Mouse (Mus musculus): ENCODE measurements at regions not wholly inside any gene's neighbourhood (a gene's known extent, or its start where the extent isn't known, plus 50 kb on each side); places are given as distances from the start of the nearest gene placed in this dataset.
"Not testable (repeated sequence)": the region's sequence is repeated elsewhere in the genome, so short reads cannot be mapped to it uniquely, and the experiment has no call there.

DNA sequence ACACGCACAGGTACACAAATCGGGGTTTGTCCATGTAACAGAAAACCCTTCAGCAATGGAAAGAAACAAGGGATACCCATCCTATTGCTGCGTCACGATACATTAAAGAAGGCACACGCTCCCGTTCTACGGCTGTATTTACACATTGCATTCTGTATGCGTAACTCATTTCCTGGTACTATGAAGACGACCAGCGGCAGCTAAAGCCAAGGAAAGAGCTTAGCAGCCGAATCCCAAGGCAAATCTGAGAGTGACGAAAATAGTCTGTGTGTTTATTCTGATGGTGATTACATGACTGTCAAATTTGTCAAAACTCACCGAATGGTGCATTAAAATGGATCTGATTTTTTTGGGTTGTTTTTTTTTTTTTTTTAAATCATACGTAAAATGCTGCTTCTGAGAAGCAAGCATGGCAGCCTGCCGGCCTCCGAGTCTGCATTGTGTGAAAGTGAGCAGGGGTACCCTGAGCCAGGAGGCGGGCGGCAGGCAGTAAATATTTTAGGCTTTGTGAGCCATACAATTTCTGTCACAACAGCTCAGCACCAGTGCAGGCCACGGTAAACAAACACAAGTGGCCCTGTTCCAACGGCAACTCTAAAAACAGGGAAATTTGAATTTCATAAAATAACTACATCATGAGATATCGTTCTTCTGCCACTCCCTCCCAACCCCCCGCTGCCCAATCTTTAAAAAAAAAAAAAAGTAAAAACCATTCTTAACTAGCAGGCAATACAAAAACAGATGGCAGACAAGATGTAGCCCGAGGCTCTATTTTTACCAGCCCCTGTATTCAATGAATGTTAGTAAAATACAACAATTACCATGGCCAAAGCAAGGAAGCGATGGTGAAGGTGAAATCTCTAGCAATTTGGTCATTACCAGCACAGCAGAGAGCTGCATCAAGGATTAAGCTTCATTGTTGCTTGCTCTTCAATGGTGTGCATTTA is 164.2 kb upstream of the Kit start:
- DNase-seq, result no peak

DNA sequence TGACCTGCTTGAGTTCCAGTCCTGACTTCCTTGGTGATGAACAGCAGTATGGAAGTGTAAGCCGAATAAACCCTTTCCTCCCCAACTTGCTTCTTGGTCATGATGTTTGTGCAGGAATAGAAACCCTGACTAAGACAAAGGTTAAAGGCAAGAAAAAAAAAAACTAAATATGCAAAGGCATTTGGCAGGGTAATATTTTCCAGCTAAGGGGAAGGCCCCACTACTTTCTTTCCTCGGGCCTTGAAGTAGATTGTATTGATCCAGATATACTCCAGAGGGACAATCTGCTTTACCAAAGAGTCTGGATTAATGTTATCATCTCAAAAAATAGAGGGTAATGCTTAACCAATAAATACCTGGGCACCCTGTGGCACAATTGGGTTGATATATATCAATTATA is 155.4 kb upstream of the Kit start:
- not testable (repeated sequence) for DNase-seq

DNA sequence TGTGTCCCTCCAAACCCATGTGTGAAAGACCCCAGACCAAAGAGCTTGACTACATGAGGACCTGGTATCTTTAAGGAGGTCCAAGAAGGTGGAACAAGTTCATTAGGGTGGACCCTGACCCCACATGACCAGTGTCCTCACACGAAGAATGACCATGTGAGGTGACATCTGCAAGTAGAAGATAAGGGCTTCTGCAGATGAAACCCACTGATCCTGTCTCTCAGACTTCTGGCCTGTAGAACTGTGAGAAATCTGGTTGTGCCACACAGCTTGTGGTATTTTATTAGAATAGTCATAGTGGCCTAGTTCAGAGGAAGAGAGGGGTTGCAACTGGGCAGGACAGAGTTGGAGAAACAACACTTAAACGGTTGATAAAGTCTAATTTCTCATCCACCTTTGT is 141.8 kb upstream of the Kit start:
- DNase-seq, result no peak

DNA sequence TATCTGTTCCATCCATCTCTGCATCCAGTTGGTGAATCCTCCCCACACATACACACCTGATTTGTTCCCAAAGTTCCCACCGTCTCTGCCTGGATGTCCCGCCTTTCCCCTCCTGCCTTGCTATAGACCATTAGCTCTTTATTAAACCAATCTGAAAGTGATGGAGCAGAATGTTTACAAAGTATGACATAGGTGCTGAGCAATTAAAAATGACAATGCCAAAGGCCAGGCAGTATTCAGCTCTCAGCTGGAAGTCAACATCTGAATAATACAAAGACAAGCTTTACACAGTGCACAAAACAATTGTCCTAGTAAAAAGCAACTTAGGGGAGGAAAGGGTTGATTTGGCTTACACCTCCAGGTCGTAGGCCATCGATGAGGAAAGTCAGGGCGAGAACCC is 136.8 kb upstream of the Kit start:
- DNase-seq, result no peak

DNA sequence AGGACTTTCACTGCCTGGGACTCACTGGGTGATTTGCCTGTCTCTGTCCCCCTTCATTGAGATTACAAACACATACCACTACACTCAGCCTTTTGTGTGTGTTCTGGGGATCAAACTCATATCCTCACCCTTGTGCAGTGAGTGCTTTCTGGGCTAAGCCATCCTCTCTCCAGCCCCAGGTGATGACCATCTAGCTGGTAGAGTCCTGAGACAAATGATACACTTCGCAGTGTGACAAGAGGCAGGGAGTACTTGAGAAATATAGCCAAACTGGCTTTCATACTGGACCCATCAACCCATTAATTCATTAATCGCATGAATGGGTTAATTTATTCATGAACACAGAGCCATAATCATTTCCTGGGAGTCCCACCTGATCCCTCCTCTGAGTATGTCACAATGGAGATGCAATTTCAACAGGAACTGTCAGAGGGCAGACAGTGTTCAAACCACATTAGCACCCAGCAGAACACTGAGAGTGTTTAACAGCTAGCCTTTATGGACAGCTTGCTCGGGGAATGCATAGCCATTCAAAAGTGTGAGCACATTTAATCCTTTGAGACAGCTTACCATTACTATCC is 130.6 kb upstream of the Kit start:
- DNase-seq, result no peak

DNA sequence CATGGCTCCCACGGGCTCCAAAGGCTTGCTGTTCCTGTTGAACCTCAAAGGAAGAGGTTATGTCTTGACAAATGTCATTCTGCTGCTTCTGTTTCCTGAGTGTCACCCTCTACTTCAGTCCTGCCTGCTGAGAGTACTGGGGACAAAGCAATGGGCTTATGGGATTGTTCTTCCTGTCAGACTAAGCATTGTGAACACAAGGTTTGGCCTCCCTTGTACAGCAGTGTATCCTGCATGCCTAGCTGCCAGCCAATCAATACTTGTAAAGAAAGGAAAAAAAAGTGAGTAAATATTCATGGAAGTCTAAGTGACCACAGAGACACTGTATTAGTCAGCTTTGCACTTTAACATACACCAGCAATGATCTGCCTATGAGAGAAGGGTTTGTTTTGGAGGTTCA is 128.3 kb upstream of the Kit start:
- DNase-seq, result no peak

DNA sequence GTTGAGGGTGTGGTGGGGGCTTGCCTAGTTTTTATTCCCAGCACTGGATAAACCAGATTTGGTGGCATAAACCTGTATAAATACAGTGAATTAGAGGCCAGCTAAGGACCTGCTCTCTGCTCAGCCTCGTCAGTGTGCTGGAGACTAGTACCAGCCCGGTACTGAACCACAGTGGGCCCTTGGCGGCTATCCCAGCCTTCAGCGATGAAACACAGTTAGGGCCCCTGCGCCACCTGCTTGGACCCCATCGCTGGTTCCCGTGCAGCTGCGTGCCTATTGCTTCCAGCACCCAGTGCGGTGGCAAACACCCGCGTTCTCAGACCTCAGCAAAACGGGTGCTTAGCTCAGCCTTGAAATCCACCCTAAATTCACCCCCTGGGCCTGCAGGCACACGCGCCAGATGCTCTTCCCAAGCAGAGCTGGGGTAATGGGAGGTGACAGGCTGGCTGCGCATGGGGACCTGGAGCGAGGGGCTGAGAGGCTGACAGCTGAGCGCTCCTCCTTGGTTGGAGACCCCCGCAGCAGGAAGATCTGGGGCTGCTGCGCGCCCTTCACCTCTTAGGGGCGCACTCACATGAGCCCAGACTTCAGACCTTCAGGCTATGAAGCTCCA is 124.7 kb upstream of the Kit start:
- DNase-seq, result no peak

DNA sequence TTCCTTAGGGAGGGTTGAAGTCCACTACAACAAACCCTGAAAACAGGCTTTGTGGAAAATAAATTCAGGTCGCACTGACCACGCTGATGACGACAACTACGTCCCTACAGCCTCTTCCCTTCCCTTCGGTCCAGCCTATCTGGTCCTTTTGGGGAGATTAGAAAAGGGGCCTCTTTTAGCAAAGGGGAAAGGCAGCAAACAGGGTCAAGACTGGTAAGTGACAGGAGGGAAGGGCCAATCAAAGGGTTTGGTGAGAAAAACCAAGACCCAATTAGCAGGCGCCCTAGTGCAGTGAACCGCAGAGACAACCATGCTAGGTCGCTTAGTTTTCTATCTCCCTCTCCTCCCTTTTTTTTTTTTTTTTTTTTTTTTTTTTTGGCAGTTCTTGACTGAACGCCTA is 124.2 kb upstream of the Kit start:
- no peak for DNase-seq

DNA sequence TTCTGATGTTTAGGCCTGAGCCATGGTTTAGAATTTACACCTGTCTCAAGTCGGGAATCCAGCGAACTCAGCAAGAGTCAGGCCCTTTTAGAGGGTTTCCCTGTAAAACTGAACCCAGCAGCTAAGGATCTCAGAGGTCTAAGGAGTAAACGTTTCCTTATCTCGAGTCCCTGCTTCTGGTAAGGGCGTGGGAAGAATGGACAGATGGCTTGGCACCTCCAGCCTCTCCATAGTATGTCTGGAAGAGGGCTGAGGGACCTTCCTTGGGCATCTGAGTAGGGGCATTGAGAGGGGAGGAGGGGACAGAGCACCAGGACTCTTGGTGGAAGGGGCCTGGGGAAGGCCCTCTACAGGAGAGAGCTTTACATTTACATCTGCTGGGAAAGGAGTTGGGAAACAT is 123.6 kb upstream of the Kit start:
- no peak for DNase-seq

DNA sequence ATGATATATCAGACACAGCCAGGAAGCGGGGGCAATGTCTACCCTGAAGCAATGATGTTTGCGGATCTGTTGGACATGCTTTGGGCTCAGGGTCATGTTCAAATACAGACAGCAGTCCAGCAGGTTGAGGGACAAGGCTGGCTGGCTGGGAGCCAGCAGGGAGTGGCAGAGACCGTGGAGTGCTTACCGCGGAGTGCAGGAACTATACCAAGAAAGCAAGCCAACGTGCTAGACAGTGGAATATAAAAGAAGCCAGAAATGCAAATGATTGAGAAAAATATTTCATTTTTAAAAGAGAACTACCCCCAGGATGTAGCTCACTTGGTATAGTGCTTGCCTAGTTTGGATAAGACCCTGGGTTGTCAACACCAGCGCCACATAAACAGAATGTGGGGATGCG is 123.0 kb upstream of the Kit start:
- peak; percentile 19 for DNase-seq

DNA sequence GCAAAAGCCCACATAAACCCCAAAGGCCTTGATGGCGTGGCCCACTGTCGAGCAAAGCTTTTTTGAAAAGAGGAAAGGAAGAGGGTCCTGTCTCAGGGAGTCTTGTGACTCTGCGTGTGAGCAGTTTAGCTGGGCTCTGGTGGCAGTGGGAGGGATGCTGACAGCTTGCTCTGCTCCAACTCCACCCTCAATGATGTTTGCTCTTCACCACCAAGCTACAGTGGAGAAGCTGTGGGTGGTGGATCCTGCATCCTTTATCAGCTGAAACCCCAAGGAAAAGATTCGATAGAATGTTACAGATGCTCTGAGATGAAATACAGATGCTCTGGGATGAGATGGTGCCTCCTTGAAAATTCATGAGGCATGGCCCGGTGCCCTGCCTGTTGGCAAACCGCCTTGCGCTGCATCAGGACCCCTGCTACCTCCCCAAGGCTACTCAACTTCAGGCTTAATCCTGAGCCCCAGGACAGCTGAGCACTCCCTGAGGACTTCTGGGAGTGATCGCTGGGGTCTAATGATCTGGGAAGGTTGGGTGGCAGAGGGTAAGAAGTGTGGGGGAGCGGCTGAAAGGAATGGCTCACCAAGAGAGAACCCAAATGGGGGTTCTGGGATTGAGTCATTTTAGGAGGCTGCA is 120.8 kb upstream of the Kit start:
- DNase-seq, result no peak

DNA sequence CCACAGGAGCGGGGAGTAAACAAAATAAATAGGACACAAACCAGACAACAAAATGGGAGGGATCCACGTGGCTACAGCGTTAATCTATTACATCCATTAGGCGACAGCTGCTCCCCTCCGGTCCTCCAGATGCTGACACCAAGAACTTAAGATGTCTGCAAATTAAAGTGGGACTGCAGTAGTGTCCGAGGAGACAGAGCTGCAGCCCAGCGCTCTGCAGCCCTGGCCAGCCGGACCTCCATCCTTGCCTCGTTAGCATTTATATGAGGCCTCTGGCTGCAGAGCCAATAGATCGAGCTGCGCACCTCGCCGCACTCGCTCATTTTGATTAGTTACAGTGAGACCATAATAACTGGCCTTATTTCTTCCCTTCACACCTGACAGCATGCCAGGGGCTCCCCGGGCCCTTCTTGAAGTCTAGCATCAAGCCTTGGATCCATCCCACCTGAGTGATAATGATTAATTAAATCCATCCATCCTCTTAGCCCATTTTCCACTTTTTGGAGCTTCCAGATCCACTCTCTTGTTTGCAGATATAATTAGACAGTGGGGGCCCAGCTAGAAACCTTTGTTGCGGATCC is 119.7 kb upstream of the Kit start:
- DNase-seq, result no peak

DNA sequence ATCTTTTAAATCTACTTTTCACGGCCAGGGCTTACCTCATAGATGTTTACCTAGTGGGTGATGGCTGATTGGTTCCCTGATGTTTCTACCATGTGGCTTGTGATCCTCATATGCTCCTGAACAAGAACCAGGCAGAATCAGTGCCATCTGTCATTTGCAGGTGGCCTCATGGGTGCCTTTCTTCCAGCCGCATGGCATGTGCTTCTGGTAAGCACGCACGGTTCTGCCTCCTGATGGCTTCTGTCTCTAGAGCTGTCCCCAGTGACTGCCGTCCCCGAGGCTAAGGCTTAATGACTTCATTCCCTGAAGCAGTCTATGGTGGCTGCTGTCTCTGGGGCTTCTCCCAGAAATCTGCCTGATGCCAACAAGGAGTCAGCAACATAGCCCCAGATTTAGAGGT is 117.3 kb upstream of the Kit start:
- DNase-seq, result no peak

DNA sequence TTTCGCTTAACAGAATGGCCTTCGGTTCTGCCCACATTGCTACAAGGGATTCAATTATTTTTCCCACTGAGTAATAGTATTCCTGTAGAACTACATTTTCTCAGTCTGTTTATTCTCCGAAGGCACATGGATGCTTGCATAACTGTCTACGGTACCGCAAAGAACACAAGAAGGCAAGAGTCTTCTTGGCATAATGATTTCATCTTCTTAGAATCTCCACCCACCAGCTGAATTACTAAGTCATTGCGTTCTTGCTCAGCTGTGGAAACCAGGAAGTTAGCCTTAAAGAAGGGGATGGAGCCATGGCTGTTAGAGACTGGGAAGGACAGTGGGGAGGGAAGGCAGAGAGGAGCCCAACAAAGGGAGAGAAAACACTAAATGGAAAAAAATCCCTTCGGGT is 116.4 kb upstream of the Kit start:
- no peak for DNase-seq

DNA sequence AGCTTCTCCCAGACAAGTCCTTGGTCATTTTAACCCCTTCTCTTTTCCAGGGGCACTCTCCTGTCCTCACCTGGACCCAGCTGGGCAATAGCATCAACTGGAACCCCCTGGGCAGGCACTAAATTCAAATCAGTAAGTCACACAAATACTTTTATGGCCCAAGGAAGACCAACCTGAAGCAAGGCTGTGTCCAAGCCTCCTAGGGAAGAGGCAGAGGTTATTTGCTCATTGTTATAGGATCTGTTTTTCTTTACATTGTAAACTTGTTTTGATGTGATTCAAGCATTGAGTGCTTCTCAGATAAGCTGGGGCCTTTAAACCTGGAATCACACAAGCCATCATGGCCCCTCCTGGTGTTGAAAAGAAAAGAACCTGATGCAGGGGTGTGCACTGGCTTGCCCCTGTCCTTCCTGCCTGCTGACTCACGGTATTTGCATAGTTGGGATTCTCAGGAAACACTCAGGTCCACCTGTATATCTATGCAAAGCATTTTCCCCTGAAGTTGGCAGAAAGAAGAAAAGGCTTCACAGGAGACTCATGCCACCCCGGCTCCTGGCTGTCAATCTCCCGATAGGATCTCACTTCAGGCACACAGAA is 114.9 kb upstream of the Kit start:
- no peak for DNase-seq

DNA sequence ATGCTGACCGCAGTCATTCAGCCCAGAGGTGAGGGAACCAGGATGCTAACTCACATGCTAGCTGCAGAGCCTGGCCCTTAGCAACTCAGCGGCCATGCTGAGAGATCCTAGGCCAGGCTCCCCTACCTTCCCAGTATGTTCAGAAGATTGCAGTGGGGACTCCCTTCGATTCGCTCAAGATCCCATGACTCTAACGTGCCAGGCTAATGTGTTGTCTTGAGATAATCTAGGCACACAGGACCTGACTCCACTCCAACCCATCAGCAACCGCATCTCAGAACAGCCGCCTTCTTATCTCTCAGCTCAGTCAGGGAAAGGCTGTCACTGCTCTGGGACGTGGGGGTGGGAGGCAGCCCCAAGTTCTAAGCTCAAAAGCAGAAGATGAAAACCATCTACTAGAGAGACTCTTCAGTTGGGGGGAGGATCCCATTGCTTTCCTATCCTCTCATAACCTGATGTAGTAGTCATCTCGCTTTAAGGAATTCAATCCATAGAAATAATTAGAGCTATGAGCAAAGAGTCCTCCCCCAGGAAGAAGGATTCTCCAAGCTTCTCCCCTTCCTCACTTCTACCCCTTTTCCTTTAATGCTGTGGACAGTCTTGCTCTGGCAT is 114.2 kb upstream of the Kit start:
- DNase-seq, result no peak

DNA sequence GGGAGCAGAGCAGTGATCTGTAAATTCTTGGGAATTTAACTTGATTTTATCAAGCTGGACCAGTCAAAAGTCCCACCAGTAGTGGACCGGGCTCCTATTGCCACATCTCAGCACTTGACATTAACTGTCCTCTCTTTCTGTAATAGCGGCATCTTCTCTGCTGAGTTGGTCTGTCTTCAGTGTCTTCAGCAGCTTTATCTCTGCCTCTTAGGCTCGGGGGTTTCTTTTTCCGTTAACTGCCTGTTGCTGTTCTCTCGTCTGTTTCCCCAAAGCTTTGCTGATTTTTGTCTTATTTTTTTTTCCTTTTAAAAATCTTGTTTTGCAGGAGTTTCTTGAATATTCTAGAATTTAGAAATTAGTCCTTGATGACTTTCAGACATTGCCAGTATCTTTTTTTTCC is 113.3 kb upstream of the Kit start:
- no peak for DNase-seq

DNA sequence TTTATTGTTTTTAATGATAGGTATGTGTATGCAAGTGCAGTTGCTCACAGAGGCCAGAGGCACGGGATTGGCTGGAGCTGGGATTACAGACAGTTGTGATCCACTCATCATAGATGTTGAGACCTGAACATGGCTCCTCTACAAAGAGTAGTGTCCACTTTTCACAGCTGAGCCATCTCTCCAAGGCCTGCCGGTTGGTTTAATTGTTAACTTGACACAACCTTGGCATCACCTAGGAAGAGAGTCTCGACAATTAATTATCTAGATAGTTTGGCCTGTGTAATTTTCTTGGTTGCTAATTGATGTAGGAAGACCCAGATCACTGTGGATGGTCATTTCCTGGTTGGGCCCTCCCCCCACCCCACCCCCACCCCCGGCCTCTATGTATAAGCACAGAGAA is 111.1 kb upstream of the Kit start:
- DNase-seq, result no peak

DNA sequence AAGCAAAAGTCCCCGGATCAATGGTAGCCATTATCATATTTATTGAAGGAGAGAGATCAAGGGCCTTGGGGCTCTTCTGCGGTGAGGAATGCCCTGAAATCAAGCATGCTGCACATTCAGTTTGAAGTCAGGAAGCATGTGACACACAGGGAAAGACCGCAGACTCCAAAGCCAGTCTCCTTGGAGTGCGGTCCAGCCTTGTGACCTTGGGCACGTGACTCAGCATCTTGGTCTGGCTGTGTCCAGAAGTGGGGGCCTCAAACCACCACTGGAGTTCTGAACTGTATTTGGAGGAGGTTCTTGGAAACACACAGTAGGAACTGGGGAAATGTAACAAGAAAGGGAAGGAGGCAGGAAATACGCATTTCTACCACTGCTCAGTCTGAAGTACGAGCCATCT is 109.0 kb upstream of the Kit start:
- DNase-seq, result peak; percentile 41

DNA sequence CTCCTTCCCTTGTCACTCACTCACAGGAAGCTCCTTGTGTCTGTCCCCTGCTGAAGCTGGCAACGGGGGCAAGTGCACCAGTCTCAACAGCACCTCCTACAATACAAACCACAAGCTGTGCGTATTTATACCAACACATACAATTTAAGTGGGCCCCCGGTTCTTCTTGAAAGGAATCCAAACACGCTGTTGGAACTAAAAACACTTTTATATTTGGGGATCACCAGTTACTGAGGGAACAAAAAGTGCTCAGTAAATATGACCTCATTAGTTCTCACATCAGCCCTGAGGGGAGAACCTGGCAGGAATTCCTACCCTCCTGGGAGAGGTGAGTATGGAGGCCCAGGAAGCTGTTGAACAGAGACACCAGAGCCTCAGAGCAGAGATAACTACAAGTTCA is 107.8 kb upstream of the Kit start:
- no peak for DNase-seq

DNA sequence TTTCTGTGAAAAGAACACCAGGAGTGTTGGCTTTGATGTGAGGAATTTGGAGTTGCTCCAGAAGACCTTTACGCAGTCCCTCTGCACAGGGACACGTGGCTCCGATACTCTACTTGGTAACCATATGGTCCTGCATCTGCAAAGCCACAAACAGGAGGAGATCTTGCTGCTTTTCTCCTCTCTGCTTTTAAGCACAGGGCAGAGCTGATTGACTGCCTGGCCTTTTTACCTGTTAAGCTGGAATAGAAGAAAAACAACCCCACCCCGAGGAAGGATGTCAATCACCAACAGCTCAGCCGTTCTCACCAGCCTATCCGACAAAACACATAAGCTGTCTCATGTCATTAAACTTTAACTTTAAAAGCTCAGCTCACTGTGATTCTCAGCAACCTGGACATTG is 106.8 kb upstream of the Kit start:
- DNase-seq, result no peak

DNA sequence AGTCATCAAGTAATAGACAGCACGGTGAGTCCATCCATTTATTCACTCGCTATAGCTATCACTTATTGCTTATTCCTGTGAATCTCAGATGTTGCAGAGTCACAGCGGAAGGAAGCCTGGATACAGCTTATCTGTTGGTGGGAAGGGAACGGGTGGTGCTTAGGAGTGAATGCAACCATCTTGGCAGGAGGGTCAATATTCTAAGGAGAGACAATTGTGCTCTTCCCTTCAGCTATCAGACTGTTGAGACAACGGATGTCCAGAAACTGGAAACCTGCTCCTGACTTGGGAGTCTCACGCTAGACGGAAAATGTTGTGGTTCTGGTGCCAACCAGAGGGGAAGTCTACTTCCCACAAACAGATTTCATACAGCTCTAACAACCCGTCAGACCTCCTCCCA is 103.7 kb upstream of the Kit start:
- DNase-seq, result no peak
